Mouse (Mus musculus) CH12.LX (cell line): ENCODE data around the gene Hprt. TPM values are rescaled to one million over a fixed set of nuclear protein-coding genes. Genes with fewer than 3 reads are reported as not detected.

Source experiments
- DNase-seq: peaks from one replicate; pipeline ENCODE4 v3.0.0-alpha.2; 2013; ENCODE audit errors: extremely low read depth
- H3K27ac ChIP-seq: 2 replicates; pipeline ENCODE4 v1.5.1; 2012; ENCODE audit warnings: low read depth, mild to moderate bottlenecking, control low read depth, moderate library complexity; ENCODE audit not compliant: insufficient read depth
- H3K27me3 ChIP-seq: replicated peaks from 2 replicates; pipeline ENCODE3; 2012; ENCODE audit warnings: inconsistent platforms
- H3K36me3 ChIP-seq, 2 experiments: replicated peaks in 1 of 2; 2 replicates each; pipeline versions ENCODE3 to v1.6.1; 2012; ENCODE audit warnings: inconsistent platforms in 1 of 2, low read length in 1 of 2, mild to moderate bottlenecking in 1 of 2, mixed read lengths in 1 of 2, moderate library complexity in 1 of 2; ENCODE audit not compliant: control insufficient read depth in 1 of 2, insufficient read depth in 1 of 2
- H3K4me1 ChIP-seq, 2 experiments: 2 replicates each; pipeline ENCODE4 v1.6.1; 2012; ENCODE audit warnings: inconsistent platforms in 1 of 2, moderate library complexity in 1 of 2; ENCODE audit not compliant: insufficient read depth in 2 of 2, control insufficient read depth in 1 of 2
- H3K4me2 ChIP-seq: 2 replicates; pipeline ENCODE4 v1.6.1; 2012; ENCODE audit warnings: low read depth, mild to moderate bottlenecking, control low read depth; ENCODE audit not compliant: poor library complexity, insufficient read depth, severe bottlenecking
- H3K4me3 ChIP-seq, 3 experiments: fragments of 150-350 bp in 1 of 3; sonication (generic) in 1 of 3; replicated peaks in 1 of 3; 2 replicates each; pipeline versions ENCODE3 to v1.5.1; 2011 to 2012; ENCODE audit warnings: low read depth in 2 of 3, low read length in 2 of 3, mild to moderate bottlenecking in 2 of 3, moderate library complexity in 2 of 3, control low read depth in 1 of 3, improper control_type of control experiment in 1 of 3, inconsistent platforms in 1 of 3, mixed read lengths in 1 of 3; ENCODE audit not compliant: poor library complexity in 1 of 3
- H3K79me2 ChIP-seq: replicated peaks from 2 replicates; pipeline ENCODE4 v1.6.1; 2012; ENCODE audit warnings: mild to moderate bottlenecking, moderate library complexity; ENCODE audit not compliant: control insufficient read depth, poor library complexity, insufficient read depth, severe bottlenecking; ENCODE audit errors: extremely low read depth
- H3K9ac ChIP-seq: 2 replicates; pipeline ENCODE4 v1.6.1; 2012; ENCODE audit warnings: low read depth, mild to moderate bottlenecking, control low read depth, moderate library complexity; ENCODE audit not compliant: insufficient read depth
- H3K9me3 ChIP-seq: replicated peaks from 2 replicates; pipeline ENCODE3; 2012; ENCODE audit warnings: low read length, inconsistent platforms, mixed read lengths
- BHLHE40 ChIP-seq: IDR thresholded peaks from 2 replicates; pipeline ENCODE4 v1.6.1; 2011; ENCODE audit warnings: mild to moderate bottlenecking, low read depth, low read length, improper control_type of control experiment
- CHD2 ChIP-seq: IDR thresholded peaks from 2 replicates; pipeline ENCODE4 v1.6.1; 2011; ENCODE audit warnings: low read length, improper control_type of control experiment
- CTCF ChIP-seq, 2 experiments: IDR thresholded peaks in 1 of 2; conservative IDR thresholded peaks in 1 of 2; 2 replicates each; pipeline ENCODE4 v1.5.1; 2011 to 2012; ENCODE audit warnings: low read depth in 2 of 2, low read length in 2 of 2, improper control_type of control experiment in 1 of 2, inconsistent platforms in 1 of 2, mild to moderate bottlenecking in 1 of 2, moderate library complexity in 1 of 2
- ELF1 ChIP-seq: IDR thresholded peaks from 2 replicates; pipeline ENCODE4 v1.6.1; 2014; ENCODE audit warnings: low read depth, mild to moderate bottlenecking, inconsistent platforms, low read length, improper control_type of control experiment
- EP300 ChIP-seq: IDR thresholded peaks from 2 replicates; pipeline ENCODE4 v1.6.1; 2011; ENCODE audit warnings: low read length, improper control_type of control experiment
- HCFC1 ChIP-seq: IDR thresholded peaks from 2 replicates; pipeline ENCODE4 v1.6.1; 2012; ENCODE audit warnings: low read depth, mild to moderate bottlenecking, inconsistent platforms, low read length, improper control_type of control experiment
- IRF4 ChIP-seq: IDR thresholded peaks from 2 replicates; pipeline ENCODE4 v1.6.1; 2014; ENCODE audit warnings: low read depth, mild to moderate bottlenecking, inconsistent platforms, low read length, improper control_type of control experiment
- JUN ChIP-seq: IDR thresholded peaks from 2 replicates; pipeline ENCODE4 v1.6.1; 2011; ENCODE audit warnings: low read depth, mild to moderate bottlenecking, low read length, improper control_type of control experiment, moderate library complexity; ENCODE audit not compliant: insufficient read depth
- MAZ ChIP-seq: IDR thresholded peaks from 2 replicates; pipeline ENCODE4 v1.6.1; 2012; ENCODE audit warnings: low read depth, mild to moderate bottlenecking, inconsistent platforms, low read length, improper control_type of control experiment, moderate library complexity
- MXI1 ChIP-seq: IDR thresholded peaks from 2 replicates; pipeline ENCODE4 v1.6.1; 2011; ENCODE audit warnings: mild to moderate bottlenecking, low read depth, low read length, improper control_type of control experiment
- MYC ChIP-seq: IDR thresholded peaks from 2 replicates; pipeline ENCODE4 v1.6.1; 2011; ENCODE audit warnings: low read depth, mild to moderate bottlenecking, improper control_type of control experiment, low read length
- NELFE ChIP-seq: IDR thresholded peaks from 2 replicates; pipeline ENCODE4 v1.6.1; 2011; ENCODE audit warnings: low read depth, low read length, improper control_type of control experiment
- PAX5 ChIP-seq: IDR thresholded peaks from 2 replicates; pipeline ENCODE4 v1.6.1; 2012; ENCODE audit warnings: low read length, inconsistent platforms, mixed read lengths
- POLR2A ChIP-seq: IDR thresholded peaks from 2 replicates; pipeline ENCODE4 v1.6.1; 2011; ENCODE audit warnings: low read depth, mild to moderate bottlenecking, improper control_type of control experiment, low read length
- POLR2AphosphoS2 ChIP-seq: IDR thresholded peaks from 2 replicates; pipeline ENCODE4 v1.6.1; 2011; ENCODE audit warnings: low read depth, low read length, improper control_type of control experiment
- RAD21 ChIP-seq: IDR thresholded peaks from 2 replicates; pipeline ENCODE4 v1.6.1; 2011; ENCODE audit warnings: low read depth, mild to moderate bottlenecking, low read length, improper control_type of control experiment, moderate library complexity
- RCOR1 ChIP-seq: conservative IDR thresholded peaks from 2 replicates; pipeline ENCODE4 v1.6.1; 2012; ENCODE audit warnings: low read depth, mild to moderate bottlenecking, inconsistent platforms, low read length, improper control_type of control experiment
- SMC3 ChIP-seq: IDR thresholded peaks from 2 replicates; pipeline ENCODE4 v1.6.1; 2011; ENCODE audit warnings: low read depth, low read length, improper control_type of control experiment
- USF2 ChIP-seq: conservative IDR thresholded peaks from 2 replicates; pipeline ENCODE4 v1.6.1; 2011; ENCODE audit warnings: low read depth, low read length, improper control_type of control experiment
- ZC3H11A ChIP-seq: IDR thresholded peaks from 2 replicates; pipeline ENCODE4 v1.6.1; 2012; ENCODE audit warnings: low read depth, mild to moderate bottlenecking, inconsistent platforms, low read length, improper control_type of control experiment
- ZKSCAN1 ChIP-seq: IDR thresholded peaks from 2 replicates; pipeline ENCODE4 v1.6.1; 2012; ENCODE audit warnings: low read depth, inconsistent platforms, low read length, improper control_type of control experiment, borderline replicate concordance
- ZNF384 ChIP-seq: IDR thresholded peaks from 2 replicates; pipeline ENCODE4 v1.6.1; 2012; ENCODE audit warnings: low read depth, low read length, improper control_type of control experiment, inconsistent platforms
- dilution Hi-C: fragments of 300-500 bp; cut with MboI; formaldehyde crosslinking; loops from 2 replicates; pipeline ENCODE4 v1.14.3; 2020; ENCODE audit warnings: low sequenced_read_pairs; ENCODE audit not compliant: extremely low pct_unique_long_range_greater_than_20kb, extremely low pct_ligation_motif_present
- in situ Hi-C: fragments of 300-500 bp; cut with MboI; formaldehyde crosslinking; loops from 3 replicates; pipeline ENCODE4 v1.14.3; 2019; ENCODE audit warnings: low sequenced_read_pairs, low pct_ligation_motif_present, low pct_unique_long_range_greater_than_20kb, mixed read lengths
- polyA plus RNA-seq: library from polyadenylated mRNA; unstranded; fragments of >175 nt; gene quantifications from 2 replicates; pipeline ENCODE4 v1.2.1, GENCODE M21; 2012; ENCODE audit warnings: low read depth; ENCODE audit not compliant: insufficient read length
- total RNA-seq, 2 experiments: library from RNA; depleted of rRNA; stranded (reverse); fragments of 300-350 nt in 1 of 2; fragments of >200 nt in 1 of 2; gene quantifications; 2 replicates each; pipeline ENCODE4 v1.2.3; 2012 to 2014

Gene Hprt
- total and polyA plus RNA-seq, 3 experiments: 200 to 525 (median 355) TPM

DNA sequence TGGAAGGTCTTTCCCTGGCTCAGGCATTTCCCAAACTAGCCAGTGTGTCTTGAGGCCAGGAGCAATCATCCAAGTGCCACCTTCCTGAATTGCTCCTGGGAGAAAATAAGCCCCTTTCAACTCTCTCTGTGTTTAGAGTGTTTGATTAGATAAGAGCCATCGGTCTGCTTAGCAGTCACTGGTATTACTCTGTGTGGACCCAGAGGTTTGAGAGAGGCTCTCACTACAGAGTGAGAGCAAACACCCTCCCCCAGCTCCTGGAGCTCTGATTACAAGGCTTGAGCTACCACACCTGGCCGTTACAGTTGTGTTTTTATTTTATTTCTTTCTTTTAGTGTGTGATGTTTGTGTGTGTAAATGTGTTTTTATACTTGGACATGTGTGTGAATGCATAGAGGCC lies 59.0 kb downstream of the Hprt start:
- Histone ChIP-seq H3K36me3 (no peaks in the 10 kb centered on the region), H3K27me3 (no peaks in the 10 kb centered on the region)
- in situ Hi-C loops: no loop called here

GRCm38 (mm10) chrX:53049196-53049595 lies 61.3 kb downstream of the Hprt start:
- Histone ChIP-seq H3K9me3 (no peaks in the 10 kb centered on the region), H3K27me3 (no peaks in the 10 kb centered on the region), H3K36me3 (peaks cover 0 to 4% of the 10 kb centered on the region in 2 experiments), H3K4me2 (no peak overlapping the region), H3K79me2 (no peaks in the 10 kb centered on the region), H3K4me3 (no peak overlapping the region), H3K27ac (no peak overlapping the region), H3K9ac (no peak overlapping the region), H3K4me1 (no peaks in the 10 kb centered on the region)
- no peak for DNase-seq
- in situ Hi-C loops: no loop called here
- dilution Hi-C loops: no loop called here
- no peak for TF ChIP-seq POLR2A
- TF ChIP-seq RCOR1: no peak
- no peak for TF ChIP-seq USF2
- no peak for TF ChIP-seq POLR2AphosphoS2
- TF ChIP-seq IRF4: no peak
- no peak for TF ChIP-seq EP300
- TF ChIP-seq NELFE: no peak
- TF ChIP-seq ZC3H11A: no peak

More for the DNA sequence above, 59.0 kb downstream of the Hprt start:
- dilution Hi-C loops: no loop called here
- TF ChIP-seq BHLHE40: no peak
- H3K4me2 ChIP-seq: no peak overlapping the region
- no peak overlapping the region for H3K9ac ChIP-seq
- H3K9me3 ChIP-seq: no peaks in the 10 kb centered on the region
- DNase-seq: no peak
- H3K27ac ChIP-seq: no peak overlapping the region
- no peaks in the 10 kb centered on the region for H3K4me1 ChIP-seq
- H3K4me3 ChIP-seq: no peak overlapping the region
- H3K79me2 ChIP-seq: no peaks in the 10 kb centered on the region

DNA sequence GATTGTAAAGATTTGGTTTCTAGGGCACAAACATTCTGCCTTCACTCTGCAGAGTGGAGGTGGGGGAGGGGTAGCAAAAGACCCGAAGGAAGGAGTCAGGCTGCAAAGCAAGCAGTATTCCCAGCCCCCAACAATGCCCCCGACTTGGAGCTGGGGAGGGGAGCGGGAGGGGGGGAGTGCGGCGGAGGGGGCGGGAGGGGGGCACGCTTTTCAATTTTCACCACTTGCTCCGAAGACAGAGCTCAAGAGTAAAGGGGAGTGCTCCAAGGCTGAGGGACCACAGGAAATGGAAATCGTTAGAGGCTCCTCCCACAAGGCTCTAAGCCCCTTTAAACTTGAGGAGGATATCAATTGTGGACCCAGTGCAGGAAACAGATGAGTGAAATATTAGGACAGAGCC lies 62.4 kb downstream of the Hprt start:
- in situ Hi-C loops (no loop called here), dilution Hi-C loops (no loop called here)
- DNase-seq: no peak
- TF ChIP-seq ZKSCAN1 (no peak), HCFC1 (no peak), RCOR1 (no peak), ZC3H11A (no peak), ELF1 (no peak), CHD2 (no peak), POLR2A (no peak), CTCF (conservative IDR thresholded peaks at IDR 0.05 in 1 of 2, IDR thresholded peaks at IDR 0.05 in 1 of 2; ENCODE audit: low read depth in 2 of 2, low read length in 2 of 2) (no peak), PAX5 (no peak), RAD21 (no peak), JUN (no peak), MYC (no peak), SMC3 (no peak), ZNF384 (no peak), USF2 (no peak), MAZ (no peak), MXI1 (no peak)
- Histone ChIP-seq H3K79me2 (no peaks in the 10 kb centered on the region), H3K4me2 (no peak overlapping the region), H3K4me1 (no peaks in the 10 kb centered on the region), H3K36me3 (peaks cover 0 to 4% of the 10 kb centered on the region in 2 experiments), H3K9ac (no peak overlapping the region), H3K4me3 (no peak overlapping the region), H3K27me3 (no peaks in the 10 kb centered on the region), H3K27ac (no peak overlapping the region), H3K9me3 (no peaks in the 10 kb centered on the region)
